Mouse (Mus musculus): ENCODE data around the gene Wbp2. TPM values are rescaled to one million over a fixed set of nuclear protein-coding genes. Genes with fewer than 3 reads are reported as not detected.

Gene Wbp2
- polyA plus RNA-seq, 1 experiment = 339 TPM

DNA sequence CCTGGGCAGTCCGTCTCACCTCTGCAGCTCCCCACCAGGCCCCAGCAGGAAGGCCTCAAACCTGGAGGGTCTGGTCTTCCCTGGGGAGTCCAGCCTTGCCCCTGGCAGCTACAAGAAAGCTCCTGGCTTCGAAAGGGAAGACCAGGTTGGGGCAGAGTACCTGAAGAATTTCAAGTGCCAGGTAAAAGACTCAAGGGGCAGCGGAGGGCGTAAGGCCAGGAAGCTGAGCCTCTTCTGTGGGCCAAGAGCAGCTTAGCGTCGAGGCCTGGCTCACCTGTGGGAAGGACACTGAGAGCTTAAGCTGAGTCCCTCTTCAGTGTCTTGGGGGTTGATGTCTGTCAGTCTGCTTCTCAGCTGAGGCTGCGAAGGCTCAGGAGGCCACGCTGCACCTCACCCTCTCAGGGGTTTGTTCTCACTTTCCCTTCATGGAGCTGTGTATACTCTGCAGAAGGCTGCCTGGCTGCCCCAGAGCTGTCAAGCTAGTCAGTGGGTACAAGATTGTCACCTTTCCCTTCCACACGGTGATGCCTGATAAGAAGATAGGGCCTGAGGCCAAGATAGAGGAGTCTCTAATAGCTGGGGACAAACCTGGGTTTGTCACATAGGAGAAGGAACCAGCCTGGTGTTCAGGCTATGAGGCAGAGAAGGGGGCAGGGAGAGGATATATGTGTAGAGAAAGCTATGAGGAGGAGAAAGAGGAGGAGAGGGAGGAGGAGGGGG, 33.1 kb downstream of the Wbp2 start:
- WGBS = 96% methylated on average over 9 of the region's 9 CpGs
- Histone ChIP-seq H3K4me1 (ENCODE audit: control insufficient read depth, insufficient read depth, low read length) (no peaks in the 10 kb centered on the region), H3K4me3 (ENCODE audit: insufficient read depth, low read depth, low read length) (no peak overlapping the region), H3K27ac (ENCODE audit: insufficient read depth, low read depth, low read length) (no peak overlapping the region)
- no peak for TF ChIP-seq CTCF (IDR thresholded peaks at IDR 0.05; ENCODE audit: insufficient read depth, low read depth, low read length)

GRCm38 (mm10) chr11:116050196-116050595, 36.6 kb downstream of the Wbp2 start:
- H3K27ac ChIP-seq (ENCODE audit: insufficient read depth, low read depth, low read length) = no peak overlapping the region
- 84% methylated on average over 4 of the region's 4 CpGs for WGBS
- no peak for TF ChIP-seq POLR2A (IDR thresholded peaks at IDR 0.05; ENCODE audit: insufficient read depth, low read depth, low read length)
- TF ChIP-seq CTCF (IDR thresholded peaks at IDR 0.05; ENCODE audit: insufficient read depth, low read depth, low read length) = no peak

DNA sequence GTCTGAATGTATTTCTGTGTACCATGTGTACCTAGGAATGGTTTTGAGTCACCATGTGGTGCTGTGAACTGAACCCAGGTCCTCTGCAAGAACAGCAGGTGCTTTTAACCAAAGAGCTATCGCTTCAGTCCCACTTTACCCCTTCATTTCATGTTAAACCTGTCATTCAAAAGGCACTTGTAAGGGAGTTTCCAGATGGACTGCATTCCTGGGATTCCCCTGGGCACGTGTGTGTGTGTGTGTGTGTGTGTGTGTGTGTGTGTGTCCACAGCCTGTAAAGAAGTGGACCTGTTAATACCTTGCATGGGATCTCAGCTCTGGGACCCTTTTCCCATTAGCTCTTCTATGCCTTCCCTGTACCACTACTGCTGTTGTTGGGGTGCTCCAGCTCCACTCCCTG, 37.2 kb downstream of the Wbp2 start:
- 85% methylated on average over 2 of the region's 2 CpGs for WGBS
- Histone ChIP-seq H3K4me1 (ENCODE audit: control insufficient read depth, insufficient read depth, low read length) (no peaks in the 10 kb centered on the region), H3K27ac (ENCODE audit: insufficient read depth, low read depth, low read length) (no peak overlapping the region), H3K4me3 (ENCODE audit: insufficient read depth, low read depth, low read length) (no peak overlapping the region)
- TF ChIP-seq POLR2A (IDR thresholded peaks at IDR 0.05; ENCODE audit: insufficient read depth, low read depth, low read length) (no peak), CTCF (IDR thresholded peaks at IDR 0.05; ENCODE audit: insufficient read depth, low read depth, low read length) (no peak)

More at GRCm38 (mm10) chr11:116050196-116050595, 36.6 kb downstream of the Wbp2 start:
- Histone ChIP-seq H3K4me3 (ENCODE audit: insufficient read depth, low read depth, low read length) (no peak overlapping the region), H3K4me1 (ENCODE audit: control insufficient read depth, insufficient read depth, low read length) (no peaks in the 10 kb centered on the region)

- TF ChIP-seq CTCF (IDR thresholded peaks at IDR 0.05; ENCODE audit: insufficient read depth, low read depth, low read length) (no peak), POLR2A (IDR thresholded peaks at IDR 0.05; ENCODE audit: insufficient read depth, low read depth, low read length) (no peak)
- Histone ChIP-seq H3K27ac (ENCODE audit: insufficient read depth, low read depth, low read length) (no peak overlapping the region), H3K4me3 (ENCODE audit: insufficient read depth, low read depth, low read length) (no peak overlapping the region), H3K4me1 (ENCODE audit: control insufficient read depth, insufficient read depth, low read length) (no peaks in the 10 kb centered on the region)
- WGBS = 97% methylated on average over 6 of the region's 6 CpGs
These were observed 41.6 kb downstream of the Wbp2 start for GRCm38 (mm10) chr11:116045173-116045572.

DNA sequence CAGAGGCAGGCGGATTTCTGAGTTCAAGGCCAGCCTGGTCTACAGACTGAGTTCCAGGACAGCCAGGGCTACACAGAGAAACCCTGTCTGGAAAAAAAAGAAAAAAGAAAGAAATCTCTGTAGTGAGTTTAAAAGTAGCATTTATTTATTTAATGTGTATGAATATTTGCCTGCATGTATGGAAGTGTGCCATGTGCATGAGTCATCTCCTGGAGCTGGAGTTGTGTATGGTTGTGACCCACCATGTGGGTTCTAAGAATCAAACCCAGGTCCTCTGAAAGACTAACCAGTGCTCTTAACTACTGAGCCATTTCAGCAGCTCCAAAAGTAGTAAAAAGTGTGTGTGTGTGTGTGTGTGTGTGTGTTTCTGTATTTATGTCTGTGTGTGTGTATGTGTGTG, 43.5 kb downstream of the Wbp2 start:
- H3K27ac ChIP-seq (ENCODE audit: insufficient read depth, low read depth, low read length) = no peak overlapping the region
- TF ChIP-seq POLR2A (IDR thresholded peaks at IDR 0.05; ENCODE audit: insufficient read depth, low read depth, low read length) (no peak), CTCF (IDR thresholded peaks at IDR 0.05; ENCODE audit: insufficient read depth, low read depth, low read length) (no peak)
- H3K4me1 ChIP-seq (ENCODE audit: control insufficient read depth, insufficient read depth, low read length) = no peaks in the 10 kb centered on the region
- WGBS = 95% methylated on average over 1 of the region's 1 CpGs
- H3K4me3 ChIP-seq (ENCODE audit: insufficient read depth, low read depth, low read length) = no peak overlapping the region

DNA sequence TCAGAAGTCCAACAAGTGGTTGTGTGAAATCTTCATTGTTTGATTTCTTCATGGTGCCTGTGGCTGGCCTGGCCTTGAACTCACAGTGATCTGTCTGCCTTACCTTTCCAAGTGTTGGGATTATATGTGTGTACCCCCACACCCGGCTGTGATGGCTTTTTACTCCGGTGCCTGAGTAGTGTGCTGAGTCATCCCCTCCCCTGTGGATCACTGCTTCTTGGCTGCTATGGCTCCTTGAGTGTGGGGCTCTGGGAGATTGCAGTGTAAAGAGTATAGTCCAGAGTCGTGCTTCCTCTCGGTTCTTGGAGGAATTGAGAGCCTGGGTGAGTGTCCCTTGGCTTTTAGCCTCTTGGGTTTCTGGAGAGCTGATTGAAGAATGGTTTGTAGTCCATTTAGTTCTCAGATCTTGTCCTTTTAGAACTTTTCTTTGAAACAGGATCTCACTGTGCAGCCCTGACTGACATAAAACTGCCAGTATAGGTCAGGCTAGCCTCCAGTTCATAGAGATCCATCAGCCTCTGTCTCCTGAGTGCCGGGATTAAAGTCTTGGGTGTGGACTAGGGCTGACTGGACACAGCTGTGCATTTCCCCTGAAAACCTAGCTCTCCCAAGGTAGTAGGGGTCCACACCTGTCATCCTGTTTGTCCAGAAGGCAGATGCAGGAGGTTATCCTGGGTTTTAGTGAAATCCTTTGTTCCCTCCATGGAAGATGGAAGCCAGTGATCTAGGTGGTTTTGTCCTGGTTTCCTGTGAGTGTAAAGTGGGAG, 44.2 kb downstream of the Wbp2 start:
- WGBS = 63% methylated on average over 5 of the region's 5 CpGs
- TF ChIP-seq POLR2A (IDR thresholded peaks at IDR 0.05; ENCODE audit: insufficient read depth, low read depth, low read length) (no peak), CTCF (IDR thresholded peaks at IDR 0.05; ENCODE audit: insufficient read depth, low read depth, low read length) (no peak)
- Histone ChIP-seq H3K27ac (ENCODE audit: insufficient read depth, low read depth, low read length) (no peak overlapping the region), H3K4me3 (ENCODE audit: insufficient read depth, low read depth, low read length) (no peak overlapping the region), H3K4me1 (ENCODE audit: control insufficient read depth, insufficient read depth, low read length) (no peaks in the 10 kb centered on the region)

DNA sequence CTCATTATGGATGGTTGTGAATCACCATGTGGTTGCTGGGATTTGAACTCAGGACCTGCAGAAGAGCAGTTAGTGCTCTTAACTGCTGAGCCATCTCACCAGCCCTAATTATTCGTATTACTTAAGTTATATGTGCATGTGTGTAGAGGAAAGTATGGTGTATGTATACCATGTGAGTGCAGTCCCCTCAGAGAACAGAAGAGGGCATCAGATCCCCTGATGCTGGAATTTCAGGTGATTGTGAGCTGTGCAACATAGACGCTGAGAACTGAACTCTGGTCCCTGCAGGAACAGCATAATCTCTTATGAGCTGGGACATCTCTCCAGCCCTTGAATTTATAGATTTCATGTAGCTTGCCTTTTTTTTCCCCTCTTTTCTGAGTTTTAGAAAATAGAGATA, 45.0 kb downstream of the Wbp2 start:
- no peak overlapping the region for H3K27ac ChIP-seq (ENCODE audit: insufficient read depth, low read depth, low read length)
- WGBS = 100% methylated on average over 2 of the region's 2 CpGs
- no peak for TF ChIP-seq CTCF (IDR thresholded peaks at IDR 0.05; ENCODE audit: insufficient read depth, low read depth, low read length)
- TF ChIP-seq POLR2A (IDR thresholded peaks at IDR 0.05; ENCODE audit: insufficient read depth, low read depth, low read length) = no peak

DNA sequence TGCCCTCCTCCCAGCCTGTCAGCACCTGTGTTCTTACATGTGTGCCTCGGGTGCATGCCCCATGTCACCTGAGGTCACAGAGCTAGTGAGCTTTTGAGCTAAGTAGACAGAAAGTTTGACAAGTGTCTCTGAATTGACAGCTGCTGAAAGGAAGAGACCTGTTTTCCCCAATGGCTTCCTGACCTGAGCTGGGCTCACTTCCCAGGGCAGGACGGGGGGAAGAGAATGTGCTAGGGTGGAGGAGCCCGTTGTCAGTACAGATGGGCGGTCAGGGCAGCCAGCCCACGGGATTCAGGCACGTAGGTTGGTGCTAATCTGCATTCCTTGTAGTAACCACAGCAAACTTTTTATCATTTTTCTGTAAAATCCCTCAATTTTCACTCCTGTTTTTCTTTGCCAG, 46.2 kb downstream of the Wbp2 start:
- no peak overlapping the region for H3K4me3 ChIP-seq (ENCODE audit: insufficient read depth, low read depth, low read length)
- no peak for TF ChIP-seq POLR2A (IDR thresholded peaks at IDR 0.05; ENCODE audit: insufficient read depth, low read depth, low read length)
- no peak for TF ChIP-seq CTCF (IDR thresholded peaks at IDR 0.05; ENCODE audit: insufficient read depth, low read depth, low read length)
- 85% methylated on average over 6 of the region's 6 CpGs for WGBS
- H3K27ac ChIP-seq (ENCODE audit: insufficient read depth, low read depth, low read length) = no peak overlapping the region
- no peaks in the 10 kb centered on the region for H3K4me1 ChIP-seq (ENCODE audit: control insufficient read depth, insufficient read depth, low read length)

More for the DNA sequence above, 45.0 kb downstream of the Wbp2 start:
- H3K4me1 ChIP-seq (ENCODE audit: control insufficient read depth, insufficient read depth, low read length) = no peaks in the 10 kb centered on the region
- H3K4me3 ChIP-seq (ENCODE audit: insufficient read depth, low read depth, low read length) = no peak overlapping the region

GRCm38 (mm10) chr11:116037826-116038225, 49.0 kb downstream of the Wbp2 start:
- H3K4me3 ChIP-seq (ENCODE audit: insufficient read depth, low read depth, low read length) = no peak overlapping the region
- 87% methylated on average over 9 of the region's 9 CpGs for WGBS
- no peak overlapping the region for H3K27ac ChIP-seq (ENCODE audit: insufficient read depth, low read depth, low read length)
- H3K4me1 ChIP-seq (ENCODE audit: control insufficient read depth, insufficient read depth, low read length) = 0 out of 2 replicates have a peak, but pooled peaks cover under 1% of the 10 kb centered on the region
- no peak for TF ChIP-seq POLR2A (IDR thresholded peaks at IDR 0.05; ENCODE audit: insufficient read depth, low read depth, low read length)
- TF ChIP-seq CTCF (IDR thresholded peaks at IDR 0.05; ENCODE audit: insufficient read depth, low read depth, low read length) = no peak

Measured in olfactory bulb, adult 2 months (tissue).